Mouse (Mus musculus) spleen, adult 2 months (tissue): ENCODE results near the gene Ap3s2.

Experiments
- CTCF ChIP-seq: fragments of 200-500 bp; IDR thresholded peaks from 2 replicates; pipeline ENCODE4 v1.5.1; 2011; ENCODE audit warnings: mild to moderate bottlenecking, inconsistent platforms; ENCODE audit not compliant: insufficient read depth, insufficient read length, insufficient replicate concordance; ENCODE audit errors: extremely low read depth
- POLR2A ChIP-seq: fragments of 200-500 bp; IDR thresholded peaks from 2 replicates; pipeline ENCODE4 v1.6.1; 2011; ENCODE audit warnings: low read depth, low read length, inconsistent platforms

DNA sequence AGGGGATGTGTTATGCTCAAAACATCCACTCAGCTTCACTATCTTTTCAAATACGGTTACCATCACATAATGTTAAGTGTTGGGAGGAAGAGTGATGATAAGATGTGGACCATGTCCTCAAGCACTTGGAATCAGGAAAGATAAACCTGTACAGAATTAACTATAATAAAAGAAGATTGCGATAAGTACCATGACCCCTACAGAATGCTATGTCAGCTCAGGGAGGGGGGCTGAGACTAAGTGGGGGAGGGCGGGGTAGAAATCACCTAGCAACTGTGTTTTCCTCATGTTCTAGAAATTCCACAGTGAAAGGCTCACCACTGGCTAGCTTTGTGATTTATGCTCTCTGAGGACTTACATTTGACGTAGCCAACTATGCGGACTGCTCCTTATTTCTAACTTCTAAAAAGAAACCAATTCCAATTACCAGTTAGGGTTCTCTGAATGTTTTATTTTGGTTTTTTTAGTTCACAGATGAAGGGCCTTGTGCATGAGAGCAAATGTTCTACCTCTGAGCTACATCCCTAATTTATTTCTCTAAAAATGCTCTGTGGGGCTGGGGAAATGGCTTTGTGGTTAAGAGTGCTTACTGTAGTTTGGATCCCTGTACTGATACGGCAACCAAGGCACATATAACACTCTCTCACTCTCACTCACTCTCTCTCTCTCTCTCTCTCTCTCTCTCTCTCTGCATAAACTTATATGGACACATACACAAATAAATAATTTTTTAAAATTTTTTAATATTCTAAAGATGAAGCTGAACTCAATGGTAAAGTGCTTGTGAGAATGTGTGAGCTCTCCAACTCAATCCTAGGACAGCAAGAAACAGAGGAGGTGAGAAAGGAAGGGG lies 27.6 kb downstream of the Ap3s2 start:
- TF ChIP-seq CTCF (no peak), POLR2A (no peak)
